ENCODE assay signal across 9 mouse cellular contexts in genomic region chr2:5675431-5676142, GRCm38 (mm10). TPM values are rescaled to one million over a fixed set of nuclear protein-coding genes. Genes with fewer than 3 reads are reported as not detected.
DNase-seq lines count a peak whose midpoint lies in the region; ATAC-seq and TF ChIP-seq lines count a peak whose summit lies in the region.
"Had no signal": no experiment of that assay in that cellular context is flagged by ENCODE, and none has a peak within 500 bp of the region (broad histone marks: within the 10 kb centered on the region; RNA-seq: fewer than 3 reads in every experiment).

No protein-coding gene starts in this region.

- DNase-seq in liver, embryonic 11.5 days (ENCODE audit: low spot score), result no peak
- no peak for DNase-seq in liver
- peak; percentile 84 for DNase-seq in cerebellum, adult 9-11 months
- peak; percentile 74 for DNase-seq in layer of hippocampus, adult 11-12 months (ENCODE audit: low spot score)
- no peak for DNase-seq in urinary bladder, postnatal 25 days (ENCODE audit: low spot score)
- DNase-seq in heart, postnatal 14 days, result no peak

- 0 out of 2 replicates have a peak, but pooled peaks cover 2% of the 10 kb centered on the region for H3K4me1 ChIP-seq in liver, embryonic 11.5 days (replicated peaks; ENCODE audit: control insufficient read depth, insufficient read depth, low read length)
- H3K4me1 ChIP-seq in olfactory bulb, adult 2 months (ENCODE audit: control insufficient read depth, insufficient read depth, low read length), result peaks cover 10% of the 10 kb centered on the region

- intact Hi-C loops in heart, postnatal 14 days (cut with DNase I), result no loop called here

- no peak for TF ChIP-seq CTCF in olfactory bulb, adult 2 months (IDR thresholded peaks at IDR 0.05; ENCODE audit: insufficient read depth, low read depth, low read length)

- no peaks in the 10 kb centered on the region for H3K36me3 ChIP-seq in liver, embryonic 11.5 days (ENCODE audit: control insufficient read depth, insufficient read depth, low read length)
- H3K36me3 ChIP-seq: heart, embryonic 13.5 days had no signal

- WGBS in liver, embryonic 11.5 days, result 83% methylated on average over 12 of the region's 12 CpGs
- WGBS in olfactory bulb, adult 2 months, result 42% methylated on average over 12 of the region's 12 CpGs

- H3K4me3 ChIP-seq in liver, embryonic 11.5 days (ENCODE audit: low read depth, low read length), result no peak overlapping the region
- H3K4me3 ChIP-seq in olfactory bulb, adult 2 months (ENCODE audit: insufficient read depth, low read depth, low read length), result no peak overlapping the region
- H3K4me3 ChIP-seq: heart, embryonic 13.5 days had no signal

- no peak overlapping the region for H3K4me2 ChIP-seq in liver, embryonic 11.5 days
- H3K4me2 ChIP-seq: heart, embryonic 13.5 days had no signal

- no peaks in the 10 kb centered on the region for H3K27me3 ChIP-seq in liver, embryonic 11.5 days (replicated peaks; ENCODE audit: control insufficient read depth, insufficient read depth, low read length)
- H3K27me3 ChIP-seq: heart, embryonic 13.5 days had no signal

- no peak for TF ChIP-seq POLR2A in olfactory bulb, adult 2 months (IDR thresholded peaks at IDR 0.05; ENCODE audit: insufficient read depth, low read depth, low read length)

- H3K27ac ChIP-seq in liver, embryonic 11.5 days (ENCODE audit: low read depth, low read length), result no peak overlapping the region
- peak overlapping the region; percentile 64; the same call in 1 of the 2 replicates for H3K27ac ChIP-seq in olfactory bulb, adult 2 months (ENCODE audit: insufficient read depth, low read depth, low read length)
- H3K27ac ChIP-seq: heart, embryonic 13.5 days had no signal

- ATAC-seq in liver, embryonic 11.5 days (replicated peaks; ENCODE audit: low FRiP score), result 0 out of 2 replicates have a peak, but pooled peaks have one; percentile 20
- no peak for ATAC-seq in inflammation-experienced regulatory T-cells, adult 6 months

- H3K9me3 ChIP-seq in liver, embryonic 11.5 days (ENCODE audit: control insufficient read depth, low read length), result no peaks in the 10 kb centered on the region
- H3K9me3 ChIP-seq: heart, embryonic 13.5 days had no signal

- H3K9ac ChIP-seq in liver, embryonic 11.5 days (ENCODE audit: low read depth, low read length), result no peak overlapping the region
- H3K9ac ChIP-seq: heart, embryonic 13.5 days had no signal

RNA-seq across cellular contexts. Expression of gene Camk1d, which starts 38.7 kb away (rescaled TPM):
- polyA plus RNA-seq in liver, embryonic 11.5 days (2014; fragmentation: Nextera tagmentation; extraction: Ambion mirVana), result 1.0 and 1.4 TPM in 2 replicates
- polyA plus RNA-seq in olfactory bulb, adult 2 months (2012; ENCODE audit: insufficient read depth, insufficient read length, low replicate concordance, missing spikeins), result 58.0 TPM in 1 of 2 replicates, not detected in the other
- polyA plus RNA-seq in inflammation-experienced regulatory T-cells, adult 6 months (2017; shearing (Covaris generic)), result 10 to 100 TPM in 1 of 3 experiments, 1 to 10 TPM in 2; 8.0 to 13.0 (median 9.3) TPM
- 1 to 10 TPM; 5.0 TPM for total RNA-seq in heart, postnatal 14 days (2021)

Comparison
In these comparisons a context has a peak if more than half of its experiments do, and no peak if none do; other contexts are left out.
1. DNase-seq: peak in cerebellum, adult 9-11 months (single experiment) and layer of hippocampus, adult 11-12 months (single experiment); none in liver, embryonic 11.5 days (single experiment), liver (single experiment), urinary bladder, postnatal 25 days (single experiment) and heart, postnatal 14 days (0 of 2).